Mouse (Mus musculus) left cerebral cortex, adult 8-10 months (tissue): ENCODE data around the gene Fermt1. TPM values are rescaled to one million over a fixed set of nuclear protein-coding genes. Genes with fewer than 3 reads are reported as not detected.

Source experiments
- DNase-seq, 2 experiments: peaks; one replicate each; pipeline ENCODE4 v3.0.0; 2022; ENCODE audit warnings: low spot score in 2 of 2
- total RNA-seq, 4 experiments: library from RNA; stranded (reverse); gene quantifications; 2 replicates each; pipeline ENCODE4 v1.2.4; 2022

The Fermt1 gene
- 1 to 10 TPM in 3 of 4 experiments, under 1 TPM in 1; 0.82 to 2.1 (median 1.2) TPM for total RNA-seq

DNA sequence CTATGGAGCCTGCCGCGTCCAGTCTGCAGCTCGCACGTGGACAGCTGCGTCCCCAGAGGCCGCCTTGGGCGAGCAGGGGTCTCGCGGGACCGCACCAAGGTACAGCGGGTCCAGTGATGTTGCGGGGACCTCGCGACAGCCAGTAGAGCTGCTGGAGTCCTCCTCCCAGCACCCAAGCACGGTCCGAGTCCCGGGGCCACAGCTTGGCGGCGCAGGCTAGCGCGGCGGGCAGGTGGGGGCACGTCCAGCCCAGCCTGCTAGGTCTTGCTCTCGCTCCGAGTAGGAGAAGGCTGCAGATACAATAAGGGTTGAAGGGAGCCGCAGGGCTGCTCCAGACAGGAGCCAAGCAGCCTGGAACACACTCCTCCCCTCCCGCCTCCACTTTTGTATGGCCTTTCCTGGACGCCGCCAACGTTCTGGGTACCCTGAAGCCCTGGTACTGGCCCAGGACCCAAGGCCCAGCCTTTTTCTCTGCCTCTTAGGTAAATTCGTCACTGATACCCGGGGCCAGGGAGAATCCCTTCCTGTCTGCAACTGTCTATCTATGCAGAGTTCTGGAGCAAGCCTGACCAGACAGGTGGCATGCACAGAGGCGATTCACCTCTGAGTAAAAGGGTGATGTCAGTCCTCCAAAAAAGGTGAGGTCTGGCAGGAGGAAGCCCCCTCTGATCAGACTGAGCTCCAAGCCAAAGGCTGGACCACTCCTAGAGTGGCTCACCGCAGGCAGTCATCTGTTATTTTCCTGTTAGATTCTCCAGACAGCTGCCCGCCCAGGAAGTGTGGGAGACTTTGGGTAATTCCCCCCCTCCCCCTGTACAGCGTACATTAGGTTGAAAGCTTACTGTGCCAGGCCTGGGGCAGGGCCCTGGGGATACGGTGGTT, at the start of gene Fermt1:
Gene Fermt1 (minus strand): TSS at position 581 of the 882 bp plus-strand sequence.
- no peak for DNase-seq

DNA sequence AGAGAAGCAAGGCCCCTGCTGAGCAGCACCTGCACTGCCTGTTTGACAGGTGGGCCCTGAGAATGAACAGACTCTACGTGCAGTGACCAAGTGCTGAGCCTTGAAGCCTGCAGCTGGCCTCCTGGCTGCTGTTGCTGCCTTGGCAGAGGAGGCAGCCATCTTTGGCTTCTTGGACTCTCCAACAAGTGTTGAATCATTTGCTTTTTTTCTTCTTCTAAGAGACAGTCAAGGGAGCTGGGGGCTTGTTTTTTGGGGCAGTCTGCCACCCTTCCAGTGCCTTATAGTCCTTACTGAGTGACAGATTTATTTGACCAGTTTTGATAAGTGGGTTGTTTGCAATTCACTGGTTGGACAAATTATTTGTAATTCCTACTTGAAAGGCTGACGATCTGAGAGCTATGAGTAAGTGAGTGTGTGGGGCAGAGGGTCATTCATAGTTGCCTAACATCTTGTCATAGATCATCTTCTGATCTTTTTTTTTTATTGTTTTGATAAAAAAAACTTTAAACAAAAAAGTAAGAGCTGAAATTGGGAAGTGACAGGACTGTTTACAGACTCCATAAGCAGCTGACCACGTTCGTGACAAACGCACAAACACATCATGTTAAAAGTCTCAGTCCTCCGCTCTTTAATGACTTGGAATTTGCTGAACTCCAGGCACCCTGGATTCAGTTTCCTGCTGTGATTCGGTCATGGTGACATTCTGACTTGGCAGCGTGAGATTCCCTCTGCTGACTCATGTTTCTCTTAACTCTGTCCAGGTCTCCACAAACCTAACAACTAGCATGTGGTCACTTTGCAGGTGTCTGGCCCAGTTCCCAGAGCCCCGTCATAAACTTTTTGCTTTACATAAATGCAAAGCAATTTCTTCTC, 47.2 kb upstream of the Fermt1 start:
- no peak for DNase-seq

DNA sequence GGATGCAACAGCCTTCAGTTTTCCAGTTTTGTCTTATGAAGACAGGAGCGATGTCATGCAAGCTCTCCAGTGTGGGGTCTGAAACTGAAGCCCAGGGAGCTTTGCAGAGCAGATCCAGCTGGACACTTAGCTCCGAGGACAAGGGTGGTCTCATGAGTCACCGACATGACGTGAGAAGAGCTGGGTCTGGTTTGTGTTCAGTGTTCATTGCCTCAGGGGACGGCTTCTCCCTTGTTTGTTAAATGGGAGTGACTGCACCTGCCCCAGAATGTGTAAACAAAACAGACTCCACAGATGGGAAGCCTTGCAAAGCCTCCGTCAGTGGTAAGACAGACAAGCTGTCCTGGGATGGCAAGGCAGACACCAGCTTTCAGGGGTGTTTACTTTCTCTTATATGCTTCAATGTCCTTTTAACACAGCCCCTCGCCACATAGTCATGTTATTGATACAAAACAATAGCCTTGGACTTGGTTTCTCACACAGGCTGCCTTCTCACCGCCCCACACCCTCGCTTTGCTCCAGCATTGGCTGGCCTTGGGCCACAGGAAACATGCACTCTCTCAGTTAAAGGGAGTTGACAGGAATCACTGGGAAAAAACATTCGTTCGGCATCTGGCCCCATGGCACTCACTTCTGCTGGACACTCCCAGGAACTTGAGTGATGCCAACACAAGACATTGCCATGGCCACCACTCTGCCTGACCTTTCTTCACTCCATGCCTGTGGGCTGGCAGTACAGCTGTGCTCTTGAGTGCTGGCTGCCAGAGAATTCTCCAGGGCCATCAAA, 44.3 kb upstream of the Fermt1 start:
- DNase-seq, result no peak

DNA sequence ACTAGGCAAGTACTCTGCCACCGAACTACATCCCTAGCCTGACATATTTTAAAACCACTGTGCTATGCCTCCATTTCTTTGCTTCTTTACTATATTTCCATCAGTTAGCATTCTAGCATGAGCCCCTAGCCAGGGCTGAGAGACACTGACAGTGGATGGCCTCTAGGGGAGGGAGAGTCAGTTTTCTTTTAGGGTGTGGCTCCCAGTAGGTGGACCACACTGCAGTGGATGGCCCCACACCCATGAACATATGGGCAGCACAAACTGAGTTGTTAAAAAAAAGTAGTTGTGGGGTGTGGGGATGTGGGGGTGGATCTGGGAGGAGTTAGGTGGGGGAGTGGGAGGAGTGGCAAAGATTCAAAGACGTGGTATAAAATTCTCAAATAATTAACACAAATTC, 27.6 kb upstream of the Fermt1 start:
- DNase-seq, result no peak

DNA sequence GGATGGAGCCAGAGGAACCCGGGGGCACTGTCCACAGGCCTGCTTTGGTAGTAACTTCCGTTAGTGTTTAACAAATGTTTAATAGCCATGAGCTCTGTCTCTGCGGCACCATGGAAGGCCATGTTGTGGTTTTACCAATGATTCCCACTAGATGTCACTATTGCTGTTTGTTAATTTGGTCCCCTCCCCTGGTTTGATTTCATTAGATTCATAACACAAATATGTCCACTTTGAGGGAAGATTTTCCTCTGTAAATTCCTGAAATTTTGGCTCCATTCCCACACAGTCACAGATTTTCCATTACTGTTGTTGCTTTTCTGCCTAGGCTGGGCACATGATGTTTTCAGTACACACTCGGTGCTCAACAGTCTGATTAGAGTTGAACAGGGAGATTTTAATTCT, 25.1 kb upstream of the Fermt1 start:
- DNase-seq, result no peak

DNA sequence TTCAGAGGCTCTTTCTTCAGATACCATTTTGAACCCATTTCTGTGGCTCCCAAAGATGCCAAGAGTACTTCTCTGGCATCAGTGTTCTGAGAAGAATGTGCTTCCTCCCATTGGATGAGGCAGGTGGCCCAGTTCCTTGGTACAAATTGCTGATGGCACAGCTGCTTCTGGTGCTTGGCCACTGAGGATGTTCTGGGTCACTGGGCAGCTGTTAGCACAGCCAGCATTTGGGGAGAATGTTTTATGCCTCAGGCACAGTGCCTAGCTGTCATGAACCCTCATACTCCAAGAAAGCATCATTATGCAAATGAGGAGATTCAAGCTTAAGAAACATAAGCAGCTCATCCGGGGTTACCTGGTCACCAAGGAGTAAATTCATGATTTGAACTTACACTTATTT, 12.1 kb upstream of the Fermt1 start:
- DNase-seq, result no peak

DNA sequence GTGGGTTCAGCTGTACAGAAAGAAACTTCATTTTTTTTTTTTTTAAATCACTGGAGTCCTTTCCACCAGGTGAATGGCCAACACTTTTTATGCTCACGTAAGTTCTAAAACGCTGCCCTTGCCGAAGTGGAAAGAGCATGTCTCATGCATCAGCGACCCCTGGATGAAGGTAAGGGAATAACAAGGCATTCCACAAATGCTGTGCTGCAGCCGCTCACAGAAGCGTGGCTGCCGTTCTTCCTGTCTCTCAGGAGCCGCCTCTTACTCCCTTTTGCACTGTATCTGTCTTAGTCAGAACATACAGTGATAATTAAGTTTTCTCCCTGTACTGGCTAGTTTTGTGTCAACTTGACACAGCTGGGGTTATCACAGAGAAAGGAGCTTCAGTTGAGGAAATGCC, 6.5 kb upstream of the Fermt1 start:
- no peak for DNase-seq

DNA sequence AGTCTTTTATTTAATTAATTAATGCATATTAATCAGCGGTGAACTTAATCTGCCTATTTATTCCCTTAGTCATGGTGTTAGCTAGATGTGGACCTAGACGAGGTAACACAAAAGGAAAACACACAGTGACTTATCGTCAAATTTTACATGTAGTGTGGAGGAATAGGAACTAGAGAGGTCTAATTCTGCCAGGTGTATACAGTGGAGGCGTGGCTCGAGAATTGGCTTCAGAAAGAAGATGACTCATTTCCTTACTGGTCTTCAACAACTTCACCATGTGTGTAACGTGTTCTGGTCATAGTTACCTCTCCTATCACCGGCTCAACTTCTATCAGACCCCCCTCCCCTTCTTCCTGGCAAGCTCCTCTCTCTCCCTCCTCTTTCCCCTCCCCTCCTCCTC, 2.5 kb upstream of the Fermt1 start:
- DNase-seq, result no peak

DNA sequence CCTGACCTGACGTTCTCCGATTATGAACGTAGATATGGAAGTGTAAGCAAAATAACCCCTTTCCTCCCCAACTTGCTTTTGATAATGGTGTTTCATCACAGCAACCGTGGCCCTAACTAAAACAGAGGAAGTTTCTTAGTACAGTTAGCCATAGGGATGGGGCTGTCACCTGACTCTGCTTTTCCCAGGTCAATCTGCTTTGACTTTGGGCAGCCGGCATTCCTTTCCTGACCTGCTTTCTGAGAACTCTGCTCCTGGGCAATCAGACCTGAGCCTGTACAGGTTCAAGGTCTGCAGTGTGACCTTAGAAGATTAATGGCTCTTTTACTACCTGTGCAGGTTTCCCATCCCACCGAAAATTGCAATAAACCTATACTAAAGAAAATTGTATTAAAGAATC, 1.3 kb upstream of the Fermt1 start:
- DNase-seq, result no peak

DNA sequence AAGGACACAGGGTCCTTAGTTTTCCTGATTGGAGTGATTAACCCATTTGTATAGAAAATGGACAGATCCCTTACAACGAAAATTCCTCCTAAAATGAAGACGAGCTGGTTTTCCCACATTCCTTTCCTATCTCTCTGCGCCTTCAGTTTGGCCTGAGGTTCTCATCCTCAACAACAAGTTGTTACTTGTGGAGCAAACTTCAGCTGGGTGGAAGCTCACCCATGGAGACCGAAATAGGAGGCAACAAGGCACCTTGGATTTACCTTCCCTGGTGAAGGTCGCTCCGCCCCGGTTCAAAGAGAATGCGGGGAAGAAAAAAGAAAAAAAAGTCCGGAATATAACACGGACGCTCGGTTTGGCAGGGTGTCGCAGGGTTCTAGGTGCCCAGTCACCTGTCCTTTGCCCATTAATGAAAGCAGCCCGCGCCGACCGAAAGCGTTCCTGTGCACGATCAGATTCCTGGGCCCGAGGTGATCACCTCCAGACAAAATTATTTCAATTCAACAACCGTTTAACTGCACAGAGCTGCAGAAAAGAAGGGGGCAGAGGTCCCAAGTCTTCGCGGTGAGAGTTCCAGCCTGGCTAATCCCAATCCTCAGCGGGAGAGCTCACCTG, 888 bp downstream of the Fermt1 start:
- no peak for DNase-seq

DNA sequence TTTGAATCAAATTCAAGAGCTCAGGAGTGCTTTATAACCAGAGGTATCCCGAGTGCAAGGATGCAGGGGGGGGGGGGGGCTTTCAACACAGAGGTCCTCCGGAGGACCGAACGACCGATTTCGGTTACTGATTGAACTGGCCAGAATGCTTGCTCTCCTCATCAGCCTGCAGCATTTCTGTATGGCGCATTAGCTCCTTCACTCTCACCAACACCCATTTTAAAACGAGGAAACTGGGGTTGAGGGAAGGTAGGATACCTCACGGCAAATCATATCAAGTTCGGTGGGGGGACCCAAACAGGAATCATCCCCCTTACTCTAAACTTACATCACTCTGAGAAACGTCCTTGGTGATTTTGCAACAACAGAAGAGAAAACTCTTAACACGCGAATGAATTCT, 1.7 kb downstream of the Fermt1 start:
- DNase-seq, result no peak

DNA sequence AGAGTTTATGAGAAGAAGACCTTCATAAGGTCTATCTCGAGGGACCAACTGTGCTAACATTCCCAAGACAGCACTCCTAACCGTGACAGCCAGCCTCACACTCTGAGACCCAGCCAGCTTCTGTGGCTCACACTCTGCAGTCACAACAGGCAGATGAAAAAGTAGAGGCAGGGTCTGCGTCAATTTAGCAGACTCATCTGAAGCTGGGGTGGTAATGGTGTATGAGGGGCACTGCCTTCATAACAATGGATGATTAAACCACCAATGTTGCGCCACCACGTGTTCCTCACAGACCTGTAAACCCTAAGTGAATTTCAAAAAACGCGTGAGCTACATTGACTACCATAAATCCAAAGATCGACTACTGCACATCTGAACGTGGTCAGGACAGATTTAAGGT, 2.1 kb downstream of the Fermt1 start:
- DNase-seq, result no peak

DNA sequence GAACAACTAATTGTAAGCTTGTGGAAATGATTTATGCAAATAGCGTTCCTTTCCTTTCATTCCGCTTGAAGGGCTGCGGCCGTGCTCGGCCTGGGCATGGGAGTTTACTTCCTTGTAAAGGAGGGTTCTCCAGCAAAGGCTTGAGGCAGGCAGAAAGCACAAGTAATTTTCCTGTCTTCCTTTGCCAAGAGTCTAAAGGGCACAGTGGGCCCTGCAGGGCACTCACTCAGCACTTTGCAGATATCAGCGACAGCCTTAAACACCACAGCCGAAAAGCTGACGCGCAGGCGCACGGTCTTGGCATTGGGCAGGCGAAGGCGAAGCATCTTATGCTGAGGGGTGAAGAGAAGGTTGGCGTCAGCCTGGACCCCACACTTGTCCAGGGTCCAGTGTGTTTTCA, 6.7 kb downstream of the Fermt1 start:
- DNase-seq, result no peak

DNA sequence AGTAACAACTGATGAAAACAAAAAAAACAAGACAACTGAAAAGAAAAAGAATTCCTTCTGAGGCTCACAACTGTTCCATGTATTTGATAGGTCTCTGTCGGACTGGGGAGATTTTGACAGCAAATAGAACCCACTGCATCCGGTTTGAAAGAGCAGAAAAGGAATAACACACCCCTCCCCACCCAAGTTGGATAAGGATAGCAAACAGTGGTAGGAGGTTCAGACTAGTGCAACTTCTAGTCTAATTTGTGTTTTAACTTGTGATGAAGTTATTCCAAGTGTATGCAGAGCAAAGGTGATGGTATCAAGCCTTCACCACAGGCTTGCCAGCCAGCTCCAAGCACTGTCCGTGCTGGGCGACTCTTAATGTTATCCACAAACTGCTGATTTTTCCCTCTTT, 9.5 kb downstream of the Fermt1 start:
- DNase-seq, result no peak

DNA sequence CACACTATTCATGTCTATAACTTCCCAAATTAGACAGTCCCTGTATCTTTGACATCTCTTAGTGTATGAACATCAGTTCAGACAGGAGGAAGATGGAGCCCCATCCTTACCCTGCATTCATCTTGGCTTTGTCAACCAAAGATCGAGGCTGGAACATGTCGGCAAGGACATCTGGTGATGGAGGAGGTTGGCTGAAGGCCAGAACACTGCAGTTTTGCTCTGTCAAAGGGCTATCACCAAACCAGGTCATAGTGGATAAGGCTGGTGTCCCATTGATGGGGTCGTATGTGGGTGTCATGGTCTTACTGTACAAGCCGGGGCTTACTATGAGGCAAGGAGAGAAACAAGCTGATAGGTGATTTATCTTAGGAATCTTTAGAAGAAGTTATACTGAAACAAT, 11.0 kb downstream of the Fermt1 start:
- DNase-seq, result no peak

DNA sequence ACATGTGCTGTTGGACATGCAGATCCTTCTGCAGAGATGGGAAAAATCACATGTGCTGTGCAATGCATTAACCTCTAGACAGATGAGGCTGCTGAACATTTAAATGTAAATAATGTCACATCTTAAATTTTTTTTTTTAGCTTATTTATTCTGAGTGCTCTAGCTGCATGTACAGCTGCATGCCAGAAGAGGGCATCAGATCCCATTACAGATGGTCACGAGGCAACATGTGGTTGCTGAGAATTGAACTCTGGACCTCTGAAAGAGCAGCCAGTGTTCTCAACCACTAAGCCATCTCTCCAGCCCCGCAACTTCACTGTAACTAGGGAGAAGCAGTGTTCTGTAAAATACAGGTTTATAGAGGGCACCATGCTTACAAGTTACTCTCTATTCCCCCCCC, 11.6 kb downstream of the Fermt1 start:
- DNase-seq, result no peak

DNA sequence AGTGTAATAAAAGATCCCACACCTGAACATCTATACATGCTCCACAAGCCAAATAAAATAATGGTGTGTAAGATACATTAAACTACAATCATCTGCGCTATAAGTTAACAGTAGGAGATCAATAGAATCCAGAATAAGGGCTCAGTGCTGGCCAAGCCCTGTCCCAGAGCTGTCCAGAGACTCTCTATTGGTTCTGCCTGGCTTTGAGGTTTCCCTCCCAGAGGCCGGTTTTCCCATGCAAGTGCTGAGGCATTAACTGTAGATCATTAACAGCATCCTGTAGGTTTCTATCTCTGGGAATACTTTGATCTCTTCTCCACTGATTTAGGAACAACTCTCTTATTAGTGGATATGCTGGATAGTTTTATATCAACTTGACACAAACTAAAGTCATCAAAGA, 16.7 kb downstream of the Fermt1 start:
- no peak for DNase-seq

DNA sequence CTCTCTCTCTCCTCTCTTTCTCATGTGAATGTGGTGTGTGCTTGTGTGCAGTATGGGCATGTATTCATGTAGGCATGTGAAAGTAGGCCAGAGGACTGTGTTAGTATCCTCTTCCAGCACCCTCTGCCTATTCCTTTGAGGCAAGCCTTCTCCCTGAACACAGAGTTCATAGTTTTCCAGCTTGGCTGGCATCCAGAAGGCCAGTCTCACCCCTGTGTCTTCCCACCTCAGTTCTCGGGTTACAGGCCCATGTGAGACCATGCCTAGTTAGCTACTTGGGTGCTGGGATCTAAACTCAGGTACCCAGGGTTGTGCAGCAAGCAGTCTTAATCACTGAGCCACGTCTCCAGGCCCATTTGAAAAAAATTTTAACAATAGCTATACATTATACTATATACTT, 17.8 kb downstream of the Fermt1 start:
- no peak for DNase-seq

DNA sequence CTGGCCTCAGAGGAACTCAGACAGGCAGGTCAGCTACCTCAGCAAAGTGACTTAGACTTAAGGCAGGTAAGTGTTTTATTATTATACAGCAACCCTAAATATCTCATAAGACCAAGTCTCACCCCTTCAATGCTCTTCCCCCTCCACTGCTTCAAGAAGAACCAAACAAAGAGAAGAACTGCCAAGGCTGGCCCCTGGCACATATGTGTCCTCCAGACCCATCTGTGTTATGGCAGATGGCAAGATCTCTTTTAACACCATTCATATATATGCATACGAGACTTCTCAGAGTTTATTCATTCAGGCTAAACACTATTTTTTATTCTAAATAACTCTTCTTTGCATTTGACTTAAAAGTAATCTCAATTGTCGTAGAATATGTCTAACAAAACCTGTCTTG, 18.4 kb downstream of the Fermt1 start:
- DNase-seq, result no peak

DNA sequence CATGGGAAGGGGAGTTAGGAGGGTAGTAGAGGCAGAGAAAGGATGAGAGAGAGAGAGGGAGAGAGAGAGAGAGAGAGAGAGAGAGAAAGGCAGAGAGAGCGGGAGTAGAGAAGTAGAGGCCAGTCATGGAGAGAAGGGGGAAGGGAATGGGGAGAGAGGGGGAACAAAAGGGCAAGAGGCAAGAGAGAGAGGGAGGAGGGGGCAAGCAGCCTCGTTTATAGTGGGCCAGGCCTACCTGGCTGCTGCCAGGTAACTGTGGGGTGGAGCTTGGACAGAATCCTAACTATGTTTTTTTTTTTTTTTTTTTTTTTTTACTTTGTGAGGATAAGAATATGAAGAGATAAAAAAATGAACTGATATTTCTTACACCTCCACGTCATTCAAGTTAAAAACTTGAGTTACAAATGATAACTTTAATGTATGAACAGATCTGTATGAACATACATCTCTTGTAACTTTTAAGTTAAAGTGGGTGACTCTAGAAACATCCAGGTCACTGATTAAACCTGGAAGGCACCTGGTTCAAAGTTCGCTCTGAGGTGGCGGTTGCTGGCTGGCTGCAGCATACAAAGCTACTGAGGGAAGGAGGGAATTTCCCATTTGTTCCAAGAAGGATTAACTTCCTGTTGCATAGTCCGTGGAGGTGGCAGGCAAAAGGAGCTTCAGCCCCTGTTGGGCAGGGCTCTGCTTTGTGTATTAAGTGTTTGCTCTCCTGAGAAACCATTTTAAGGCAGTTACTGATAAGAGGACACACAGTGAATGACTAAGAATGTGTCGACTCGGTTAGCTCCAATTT, 22.2 kb downstream of the Fermt1 start:
- DNase-seq, result no peak
